Mouse (Mus musculus) hindbrain, embryonic 12.5 days (tissue): ENCODE data around the gene Tanc1. TPM values are rescaled to one million over a fixed set of nuclear protein-coding genes. Genes with fewer than 3 reads are reported as not detected.

Experiments
- ATAC-seq: fragments of 200-750 bp; cut with Nextera tagmentation; 2 replicates; pipeline ENCODE4 v1.8.0; 2017; ENCODE audit warnings: moderate TSS enrichment; ENCODE audit not compliant: low FRiP score
- H3K27ac ChIP-seq: fragments of 300-500 bp; sonication (generic); 2 replicates; pipeline ENCODE4 v1.5.1; 2016; ENCODE audit warnings: mild to moderate bottlenecking
- H3K27me3 ChIP-seq: fragments of 300-500 bp; sonication (generic); 2 replicates; pipeline ENCODE4 v1.6.1; 2016; ENCODE audit warnings: mild to moderate bottlenecking
- H3K36me3 ChIP-seq: fragments of 300-500 bp; sonication (generic); 2 replicates; pipeline ENCODE4 v1.6.1; 2016; ENCODE audit warnings: mild to moderate bottlenecking
- H3K4me1 ChIP-seq: fragments of 300-500 bp; sonication (generic); 2 replicates; pipeline ENCODE4 v1.6.1; 2016
- H3K4me2 ChIP-seq: fragments of 300-500 bp; sonication (generic); replicated peaks from 2 replicates; pipeline ENCODE4 v1.6.1; 2016; ENCODE audit warnings: mild to moderate bottlenecking
- H3K4me3 ChIP-seq: fragments of 300-500 bp; sonication (generic); 2 replicates; pipeline ENCODE4 v1.5.1; 2016; ENCODE audit warnings: mild to moderate bottlenecking
- H3K9ac ChIP-seq: fragments of 300-500 bp; sonication (generic); 2 replicates; pipeline ENCODE4 v1.6.1; 2016; ENCODE audit warnings: mild to moderate bottlenecking, moderate library complexity
- H3K9me3 ChIP-seq: fragments of 300-500 bp; sonication (generic); replicated peaks from 2 replicates; pipeline ENCODE4 v1.6.1; 2016; ENCODE audit warnings: mild to moderate bottlenecking
- WGBS: fragments of 180-500 bp; shearing (Covaris S2); methylation state at CpG from one replicate; pipeline ENCODE4 v1.1.7; 2016; 5-methylcytosine and 5-hydroxymethylcytosine counted together
- polyA plus RNA-seq: library from polyadenylated mRNA; unstranded; fragments of >200 nt; fragmentation: Nextera tagmentation; extraction: Ambion mirVana; gene quantifications from 2 replicates; pipeline ENCODE4 v1.2.1, GENCODE M21; 2016

The Tanc1 gene
- polyA plus RNA-seq, 1 experiment from 2014 or later, result 18.9 TPM

DNA sequence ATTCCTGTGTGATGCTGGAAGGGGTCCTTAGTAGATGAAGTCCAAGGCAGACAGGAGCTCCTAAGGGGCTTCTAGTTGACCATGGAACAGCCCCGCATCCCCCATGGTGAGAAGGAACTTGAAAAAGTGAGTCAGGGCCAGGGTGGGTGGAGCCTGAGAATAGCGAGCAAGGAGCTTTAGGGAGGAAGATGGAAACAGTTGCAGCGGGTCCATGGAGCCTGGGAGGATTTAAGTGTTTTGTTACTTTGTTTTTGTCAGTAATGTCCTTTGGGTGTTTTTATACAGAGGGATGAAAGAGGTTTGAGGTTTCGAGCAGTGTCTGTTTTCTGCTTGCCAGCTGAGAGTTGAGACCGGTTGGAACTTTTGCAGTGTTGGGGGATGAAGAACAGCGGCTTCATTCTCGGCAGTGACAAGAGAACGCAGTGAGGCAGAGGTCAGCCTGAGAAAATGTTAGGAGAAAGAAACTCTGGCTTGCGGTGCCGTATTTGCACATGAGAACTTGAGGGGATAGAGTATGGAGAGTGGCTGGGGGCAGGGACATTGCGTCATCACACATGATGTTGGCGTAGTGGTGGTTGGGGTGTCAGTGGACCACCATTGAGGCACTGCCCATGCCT lies 130.8 kb downstream of the Tanc1 start:
- no peak overlapping the region for H3K27ac ChIP-seq
- ATAC-seq, result no peak
- WGBS, result 81% methylated on average over 12 of the region's 12 CpGs
- H3K4me1 ChIP-seq, result 0 out of 2 replicates have a peak, but pooled peaks cover 4% of the 10 kb centered on the region
- H3K4me3 ChIP-seq, result no peak overlapping the region
- no peak overlapping the region for H3K9ac ChIP-seq
- no peak overlapping the region for H3K4me2 ChIP-seq
- H3K27me3 ChIP-seq, result no peaks in the 10 kb centered on the region
- no peaks in the 10 kb centered on the region for H3K9me3 ChIP-seq
- H3K36me3 ChIP-seq, result no peaks in the 10 kb centered on the region

DNA sequence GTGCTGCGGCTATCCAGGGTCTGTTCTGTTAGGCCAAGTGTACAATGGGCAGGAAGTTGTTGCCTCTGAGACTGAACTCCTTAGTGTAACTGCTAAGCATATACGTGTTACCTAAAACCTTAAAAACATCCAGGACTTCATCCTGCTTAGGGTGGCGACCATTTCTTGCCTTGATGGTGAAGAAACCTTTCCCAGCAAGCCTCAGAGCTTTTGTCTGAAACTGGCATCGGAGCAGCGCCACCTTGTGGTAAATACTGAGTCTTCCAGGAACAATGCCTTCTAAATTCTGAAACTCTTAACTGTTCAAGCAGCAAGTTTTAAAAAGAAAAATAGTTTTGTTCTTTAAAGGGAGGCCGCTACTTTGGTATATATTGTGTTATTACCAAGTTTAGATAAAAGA lies 133.6 kb downstream of the Tanc1 start:
- no peak; the same call in 1 of the 2 replicates for ATAC-seq
- H3K36me3 ChIP-seq, result no peaks in the 10 kb centered on the region
- 0 out of 2 replicates have a peak, but pooled peaks cover 4% of the 10 kb centered on the region for H3K4me1 ChIP-seq
- 34% methylated on average over 6 of the region's 6 CpGs for WGBS
- H3K4me3 ChIP-seq, result no peak overlapping the region
- no peak overlapping the region for H3K9ac ChIP-seq
- H3K9me3 ChIP-seq, result no peaks in the 10 kb centered on the region
- H3K27ac ChIP-seq, result no peak overlapping the region
- H3K4me2 ChIP-seq, result no peak overlapping the region
- H3K27me3 ChIP-seq, result no peaks in the 10 kb centered on the region

GRCm38 (mm10) chr2:59746070-59746469 lies 134.2 kb downstream of the Tanc1 start:
- ATAC-seq, result no peak
- no peak overlapping the region for H3K27ac ChIP-seq
- H3K9ac ChIP-seq, result no peak overlapping the region

DNA sequence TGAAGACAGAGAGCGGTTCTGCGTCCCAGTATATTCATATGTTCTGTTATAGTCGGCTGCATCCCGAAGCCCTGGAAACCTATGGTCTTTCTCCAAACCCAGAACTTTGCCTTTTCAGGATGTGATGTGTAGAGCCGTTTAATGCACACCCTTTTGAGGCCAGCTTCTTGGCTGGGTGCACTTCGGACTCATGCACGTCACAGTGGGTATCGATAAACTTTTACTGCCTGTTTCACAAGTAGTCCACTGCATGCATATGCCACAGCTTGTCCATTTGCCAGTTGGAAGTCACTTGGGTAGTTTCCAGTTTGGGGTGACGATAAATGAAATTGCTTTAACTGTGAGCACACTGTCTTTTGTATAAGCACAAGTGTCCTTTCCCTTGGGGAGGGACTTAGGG lies 135.9 kb downstream of the Tanc1 start:
- Histone ChIP-seq H3K27ac (no peak overlapping the region), H3K9me3 (no peaks in the 10 kb centered on the region), H3K4me2 (no peak overlapping the region), H3K27me3 (no peaks in the 10 kb centered on the region), H3K4me1 (no peaks in the 10 kb centered on the region), H3K9ac (no peak overlapping the region), H3K4me3 (no peak overlapping the region), H3K36me3 (no peaks in the 10 kb centered on the region)
- WGBS, result 95% methylated on average over 9 of the region's 9 CpGs
- no peak for ATAC-seq

More at GRCm38 (mm10) chr2:59746070-59746469, 134.2 kb downstream of the Tanc1 start:
- no peak overlapping the region for H3K4me2 ChIP-seq
- no peaks in the 10 kb centered on the region for H3K27me3 ChIP-seq
- no peak overlapping the region for H3K4me3 ChIP-seq
- WGBS, result 91% methylated on average over 9 of the region's 9 CpGs
- H3K4me1 ChIP-seq, result 0 out of 2 replicates have a peak, but pooled peaks cover 4% of the 10 kb centered on the region
- no peaks in the 10 kb centered on the region for H3K36me3 ChIP-seq
- no peaks in the 10 kb centered on the region for H3K9me3 ChIP-seq

DNA sequence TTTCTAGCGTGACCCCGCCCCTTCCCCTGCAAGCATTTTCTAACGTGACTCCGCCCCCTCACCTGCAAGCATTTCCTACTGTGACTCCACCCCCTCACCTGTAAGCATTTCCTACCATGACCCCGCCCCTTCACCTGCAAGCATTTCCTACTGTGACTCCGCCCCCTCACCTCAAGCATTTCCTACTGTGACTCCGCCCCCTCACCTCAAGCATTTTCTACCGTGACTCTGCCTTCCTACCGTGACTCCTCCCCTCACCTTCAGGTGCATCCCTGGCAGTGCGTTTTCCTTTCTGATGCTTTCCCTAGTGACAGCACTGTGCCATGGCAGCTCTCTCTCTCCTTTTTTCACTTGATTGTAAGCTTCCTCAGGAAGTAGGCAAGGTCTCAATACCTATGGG lies 137.5 kb downstream of the Tanc1 start:
- H3K27me3 ChIP-seq, result no peaks in the 10 kb centered on the region
- no peak overlapping the region for H3K27ac ChIP-seq
- 39% methylated on average over 10 of the region's 10 CpGs for WGBS
- H3K36me3 ChIP-seq, result no peaks in the 10 kb centered on the region
- no peaks in the 10 kb centered on the region for H3K4me1 ChIP-seq
- no peak for ATAC-seq
- no peak overlapping the region for H3K4me3 ChIP-seq
- no peak overlapping the region for H3K4me2 ChIP-seq
- no peaks in the 10 kb centered on the region for H3K9me3 ChIP-seq
- H3K9ac ChIP-seq, result no peak overlapping the region

GRCm38 (mm10) chr2:59751172-59751571 lies 139.3 kb downstream of the Tanc1 start:
- ATAC-seq, result no peak
- Histone ChIP-seq H3K9ac (no peak overlapping the region), H3K4me1 (no peaks in the 10 kb centered on the region), H3K9me3 (no peaks in the 10 kb centered on the region), H3K4me3 (no peak overlapping the region), H3K27ac (no peak overlapping the region), H3K36me3 (no peaks in the 10 kb centered on the region), H3K27me3 (no peaks in the 10 kb centered on the region), H3K4me2 (no peak overlapping the region)
- 73% methylated on average over 6 of the region's 6 CpGs for WGBS

GRCm38 (mm10) chr2:59752148-59752547 lies 140.3 kb downstream of the Tanc1 start:
- no peak overlapping the region for H3K27ac ChIP-seq
- no peak overlapping the region for H3K4me3 ChIP-seq
- peaks cover 5% of the 10 kb centered on the region; the same call in 1 of the 2 replicates for H3K4me1 ChIP-seq
- H3K4me2 ChIP-seq, result no peak overlapping the region
- H3K9me3 ChIP-seq, result no peaks in the 10 kb centered on the region
- 86% methylated on average over 7 of the region's 7 CpGs for WGBS
- H3K27me3 ChIP-seq, result no peaks in the 10 kb centered on the region
- H3K9ac ChIP-seq, result no peak overlapping the region
- no peak for ATAC-seq
- H3K36me3 ChIP-seq, result no peaks in the 10 kb centered on the region

DNA sequence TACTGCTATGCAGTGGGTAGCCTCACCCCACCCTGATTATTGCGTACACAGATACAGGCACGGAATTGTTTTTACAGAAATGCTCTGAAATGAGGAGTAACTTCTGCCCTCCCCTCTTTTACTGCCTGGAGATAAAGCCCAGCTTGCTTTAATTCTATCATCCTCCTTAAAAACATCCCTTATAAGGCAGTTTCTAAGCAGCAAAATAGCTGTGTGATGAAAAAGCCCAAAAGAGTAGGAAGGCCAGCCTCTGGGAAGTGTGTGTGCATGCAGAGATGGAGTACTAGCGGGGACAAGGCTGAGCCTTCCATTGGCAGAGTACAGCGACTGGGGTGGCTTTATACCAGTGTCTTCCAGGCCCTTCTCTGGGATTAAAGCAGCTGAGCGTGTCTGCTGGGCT lies 140.9 kb downstream of the Tanc1 start:
- Histone ChIP-seq H3K4me2 (no peak overlapping the region), H3K36me3 (no peaks in the 10 kb centered on the region), H3K27me3 (no peaks in the 10 kb centered on the region), H3K4me3 (no peak overlapping the region), H3K9ac (no peak overlapping the region), H3K9me3 (no peaks in the 10 kb centered on the region), H3K27ac (no peak overlapping the region), H3K4me1 (peaks cover 5% of the 10 kb centered on the region; the same call in 1 of the 2 replicates)
- 89% methylated on average over 5 of the region's 5 CpGs for WGBS
- ATAC-seq, result no peak

- H3K36me3 ChIP-seq, result no peaks in the 10 kb centered on the region
- H3K4me3 ChIP-seq, result no peak overlapping the region
- H3K27me3 ChIP-seq, result no peaks in the 10 kb centered on the region
- H3K9me3 ChIP-seq, result no peaks in the 10 kb centered on the region
- no peak overlapping the region for H3K4me2 ChIP-seq
- no peak for ATAC-seq
- peaks cover 8% of the 10 kb centered on the region; the same call in 1 of the 2 replicates for H3K4me1 ChIP-seq
- H3K27ac ChIP-seq, result no peak overlapping the region
- H3K9ac ChIP-seq, result no peak overlapping the region
- 83% methylated on average over 13 of the region's 13 CpGs for WGBS
Observed at GRCm38 (mm10) chr2:59756137-59756753, 144.4 kb downstream of the Tanc1 start.

GRCm38 (mm10) chr2:59757015-59757414 lies 145.2 kb downstream of the Tanc1 start:
- Histone ChIP-seq H3K36me3 (no peaks in the 10 kb centered on the region), H3K4me3 (no peak overlapping the region), H3K4me2 (no peak overlapping the region), H3K9me3 (no peaks in the 10 kb centered on the region), H3K4me1 (peaks cover 8% of the 10 kb centered on the region; the same call in 1 of the 2 replicates), H3K9ac (no peak overlapping the region), H3K27ac (no peak overlapping the region), H3K27me3 (no peaks in the 10 kb centered on the region)
- 75% methylated on average over 6 of the region's 6 CpGs for WGBS
- no peak for ATAC-seq

DNA sequence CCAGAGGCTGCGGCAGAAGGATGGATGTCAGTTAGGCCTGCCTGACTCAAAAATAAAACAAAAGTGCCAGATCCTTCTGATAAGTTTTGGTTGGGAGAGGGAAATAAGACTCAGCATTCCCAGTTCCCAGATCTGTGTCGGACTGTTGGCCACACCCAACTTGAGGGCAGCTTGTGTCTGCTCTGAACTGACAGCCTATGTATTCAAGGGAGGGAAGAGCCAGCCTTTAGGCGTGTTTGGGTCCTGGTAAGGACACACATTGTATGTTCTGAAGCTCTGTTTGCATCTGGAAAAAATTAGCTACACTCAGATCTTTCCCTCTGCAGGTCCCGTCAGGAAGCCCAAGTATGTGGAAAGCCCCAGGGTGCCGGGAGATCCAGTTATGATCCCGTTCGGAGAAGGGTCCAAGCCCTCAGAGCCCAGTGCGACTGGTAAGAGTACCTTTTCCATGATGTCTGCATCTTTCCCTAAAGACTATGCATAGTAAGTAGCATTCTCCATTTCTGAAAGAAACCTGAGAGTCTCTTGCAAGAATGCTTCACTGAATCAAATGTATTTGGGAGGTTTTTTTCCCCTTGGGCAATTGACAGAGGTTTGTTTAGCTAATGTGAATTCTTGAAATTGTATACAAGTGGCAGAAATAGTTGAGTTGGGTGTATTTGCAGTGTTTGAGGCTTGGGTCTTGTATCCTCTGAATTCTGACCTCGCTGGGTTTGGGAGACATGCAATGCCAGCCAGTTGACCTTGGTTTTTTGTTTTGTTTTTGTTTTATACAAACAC lies 146.5 kb downstream of the Tanc1 start:
- Histone ChIP-seq H3K27me3 (no peaks in the 10 kb centered on the region), H3K9me3 (no peaks in the 10 kb centered on the region), H3K4me2 (no peak overlapping the region), H3K4me3 (no peak overlapping the region), H3K27ac (peak overlapping the region; percentile 5; the same call in 1 of the 2 replicates), H3K36me3 (no peaks in the 10 kb centered on the region), H3K4me1 (peaks cover 8% of the 10 kb centered on the region; the same call in 1 of the 2 replicates), H3K9ac (no peak overlapping the region)
- no peak for ATAC-seq
- WGBS, result 66% methylated on average over 9 of the region's 9 CpGs

DNA sequence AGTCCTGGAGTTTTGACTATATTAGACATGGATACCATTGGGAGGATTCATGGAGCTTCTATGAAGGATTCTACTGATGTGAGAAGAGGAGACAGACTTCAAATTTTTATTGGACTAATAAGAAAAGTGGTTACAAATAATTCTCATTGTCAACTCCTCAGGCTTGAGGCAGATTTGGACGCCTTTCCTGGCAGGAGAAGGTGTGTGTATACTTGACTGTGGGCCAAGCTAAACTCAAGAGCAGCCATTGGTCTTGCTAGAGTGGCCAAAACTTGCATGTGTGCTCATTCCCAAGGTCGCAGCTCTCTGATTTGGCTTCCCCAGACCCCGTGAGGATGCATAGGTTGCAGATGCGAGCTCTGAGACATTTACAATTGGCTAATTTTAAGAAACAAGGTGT lies 148.9 kb downstream of the Tanc1 start:
- no peaks in the 10 kb centered on the region for H3K27me3 ChIP-seq
- peaks cover 8% of the 10 kb centered on the region; the same call in 1 of the 2 replicates for H3K4me1 ChIP-seq
- no peak overlapping the region for H3K4me3 ChIP-seq
- no peak overlapping the region for H3K4me2 ChIP-seq
- H3K36me3 ChIP-seq, result no peaks in the 10 kb centered on the region
- 88% methylated on average over 4 of the region's 4 CpGs for WGBS
- no peak for ATAC-seq
- no peak overlapping the region for H3K27ac ChIP-seq
- no peak overlapping the region for H3K9ac ChIP-seq
- no peaks in the 10 kb centered on the region for H3K9me3 ChIP-seq
